Mouse (Mus musculus) heart, postnatal 14 days (tissue): ENCODE measurements around the gene Lifr. TPM values are rescaled to one million over a fixed set of nuclear protein-coding genes. Genes with fewer than 3 reads are reported as not detected.

Experiments used
- DNase-seq, 2 experiments: peaks; one replicate each; pipeline ENCODE4 v3.0.0; 2021 to 2022
- intact Hi-C: fragments of 180-260 bp; cut with DNase I; formaldehyde crosslinking; loops from one replicate; pipeline ENCODE4 v1.15.1; 2025
- long read RNA-seq, 2 experiments: library from polyadenylated mRNA; stranded (forward); transcript quantifications; one replicate each; pipeline ENCODE4 v2.0.0; 2021
- total RNA-seq, 2 experiments: library from RNA; stranded (reverse); gene quantifications; 2 replicates each; pipeline ENCODE4 v1.2.3; 2021

Gene Lifr
- total RNA-seq = 10 to 100 TPM; 57.6 to 63.2 TPM
- long read RNA-seq, experiment 1, full-length matches to known transcripts = 1 of 11 reads
- long read RNA-seq, experiment 1, partial matches to known transcripts = 4 of 11 reads
- long read RNA-seq, experiment 1, other reads (novel, unspliced or antisense) = 6 of 11 reads
- long read RNA-seq, experiment 2, full-length matches to known transcripts = 1 of 11 reads
- long read RNA-seq, experiment 2, partial matches to known transcripts = 3 of 11 reads
- long read RNA-seq, experiment 2, other reads (novel, unspliced or antisense) = 7 of 11 reads

- intact Hi-C loops = no loop called here
Measured at GRCm38 (mm10) chr15:7090211-7090765, at the start of gene Lifr. TSS of gene Lifr (plus strand) at chr15:7090614.

GRCm38 (mm10) chr15:7044081-7044749 lies 46.2 kb upstream of the Lifr start:
- DNase-seq = no peak
- intact Hi-C loops = loop anchor here (5.0 to 10.0 kb wide), 2 partner anchors 81 to 112 kb away; no protein-coding TSS in a partner anchor

More at GRCm38 (mm10) chr15:7090211-7090765, at the start of gene Lifr:
- DNase-seq = no peak

- no peak for DNase-seq
- intact Hi-C loops = loop anchor here (10.0 kb wide), 1 partner anchor 80 kb away; no protein-coding TSS in a partner anchor
Measured at GRCm38 (mm10) chr15:7045056-7045455, 45.4 kb upstream of the Lifr start.

GRCm38 (mm10) chr15:7047931-7048330 lies 42.5 kb upstream of the Lifr start:
- intact Hi-C loops = loop anchor here (10.0 kb wide), 1 partner anchor 77 kb away; no protein-coding TSS in a partner anchor
- DNase-seq = no peak

GRCm38 (mm10) chr15:7048916-7049315 lies 41.5 kb upstream of the Lifr start:
- intact Hi-C loops = loop anchor here (10.0 kb wide), 1 partner anchor 76 kb away; no protein-coding TSS in a partner anchor
- DNase-seq = no peak

- intact Hi-C loops = no loop called here
- no peak for DNase-seq
Measured at GRCm38 (mm10) chr15:7051666-7052065, 38.7 kb upstream of the Lifr start.

- intact Hi-C loops = no loop called here
Measured at GRCm38 (mm10) chr15:7052117-7052516, 38.3 kb upstream of the Lifr start.

GRCm38 (mm10) chr15:7056851-7057250 lies 33.6 kb upstream of the Lifr start:
- intact Hi-C loops = no loop called here
- no peak for DNase-seq

More at GRCm38 (mm10) chr15:7052117-7052516, 38.3 kb upstream of the Lifr start:
- no peak for DNase-seq

- no peak for DNase-seq
- intact Hi-C loops = no loop called here
Measured at GRCm38 (mm10) chr15:7060522-7060921, 29.9 kb upstream of the Lifr start.

- intact Hi-C loops = no loop called here
- DNase-seq = no peak
Measured at GRCm38 (mm10) chr15:7061995-7062697, 28.3 kb upstream of the Lifr start.

- no peak for DNase-seq
- intact Hi-C loops = no loop called here
Measured at GRCm38 (mm10) chr15:7062698-7063009, 27.8 kb upstream of the Lifr start.

- DNase-seq = no peak
- intact Hi-C loops = no loop called here
Measured at GRCm38 (mm10) chr15:7063521-7064240, 26.7 kb upstream of the Lifr start.

- DNase-seq = no peak
- intact Hi-C loops = no loop called here
Measured at GRCm38 (mm10) chr15:7064992-7065523, 25.4 kb upstream of the Lifr start.

GRCm38 (mm10) chr15:7065624-7066023 lies 24.8 kb upstream of the Lifr start:
- intact Hi-C loops = no loop called here

GRCm38 (mm10) chr15:7066752-7067151 lies 23.7 kb upstream of the Lifr start:
- intact Hi-C loops = no loop called here
- DNase-seq = no peak

More at GRCm38 (mm10) chr15:7065624-7066023, 24.8 kb upstream of the Lifr start:
- DNase-seq = no peak

GRCm38 (mm10) chr15:7069374-7069773 lies 21.0 kb upstream of the Lifr start:
- intact Hi-C loops = no loop called here
- no peak for DNase-seq

- intact Hi-C loops = no loop called here
- no peak for DNase-seq
Measured at GRCm38 (mm10) chr15:7070199-7070794, 20.1 kb upstream of the Lifr start.

- no peak for DNase-seq
- intact Hi-C loops = no loop called here
Measured at GRCm38 (mm10) chr15:7073269-7073668, 17.1 kb upstream of the Lifr start.

- intact Hi-C loops = no loop called here
- DNase-seq = peak; percentile 30 to 55
Measured at GRCm38 (mm10) chr15:7075185-7075584, 15.2 kb upstream of the Lifr start.

- no peak for DNase-seq
- intact Hi-C loops = no loop called here
Measured at GRCm38 (mm10) chr15:7078356-7078755, 12.1 kb upstream of the Lifr start.
